Mouse (Mus musculus) ovary, postnatal 14 days (tissue): ENCODE measurements around the gene Cmah.
A peak's percentile ranks its signal among the peaks of the same experiment; 100 is the strongest.

Experiments used
- DNase-seq: peaks from one replicate; pipeline ENCODE4 v3.0.0; 2022; ENCODE audit warnings: low spot score

The Cmah gene

DNA sequence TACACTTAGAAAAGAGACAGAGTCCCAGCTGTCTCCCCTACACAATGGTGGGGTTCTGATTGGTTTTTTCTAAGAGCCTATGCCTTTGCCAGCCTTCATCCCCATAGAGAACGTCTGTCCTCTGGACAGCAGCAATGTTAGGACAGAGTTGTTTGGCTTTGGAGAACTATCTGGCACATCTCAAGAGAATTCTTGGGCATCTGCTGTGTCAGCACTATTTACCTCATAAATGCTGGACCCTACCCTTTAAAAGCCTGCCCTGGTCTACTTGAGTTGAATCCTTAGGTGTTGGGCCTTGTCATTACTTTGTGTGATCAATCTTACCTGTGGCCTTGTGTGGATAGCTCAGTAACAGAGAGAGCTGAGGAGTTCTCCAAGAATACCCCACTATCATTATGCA is 90.8 kb downstream of the Cmah start:
- DNase-seq, result no peak

DNA sequence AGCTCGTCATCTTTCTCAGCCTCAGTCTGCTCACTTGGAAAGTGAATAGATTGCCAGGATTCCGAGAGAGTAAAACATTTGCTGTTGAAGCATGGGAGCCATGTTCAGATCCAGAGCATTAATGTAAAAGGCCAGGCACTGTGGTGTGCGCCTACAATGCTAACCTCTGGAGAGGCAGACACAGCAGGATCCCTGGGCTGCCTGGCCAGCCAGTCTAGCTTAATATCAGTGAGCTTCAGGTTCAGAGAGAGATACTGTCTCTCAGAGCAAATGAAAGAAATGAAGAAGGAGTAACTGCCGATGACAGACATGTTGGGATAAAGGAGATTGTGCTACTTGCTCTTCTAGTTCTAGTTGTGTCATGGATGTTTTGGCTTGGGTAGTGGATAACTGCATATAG is 91.6 kb downstream of the Cmah start:
- no peak for DNase-seq

DNA sequence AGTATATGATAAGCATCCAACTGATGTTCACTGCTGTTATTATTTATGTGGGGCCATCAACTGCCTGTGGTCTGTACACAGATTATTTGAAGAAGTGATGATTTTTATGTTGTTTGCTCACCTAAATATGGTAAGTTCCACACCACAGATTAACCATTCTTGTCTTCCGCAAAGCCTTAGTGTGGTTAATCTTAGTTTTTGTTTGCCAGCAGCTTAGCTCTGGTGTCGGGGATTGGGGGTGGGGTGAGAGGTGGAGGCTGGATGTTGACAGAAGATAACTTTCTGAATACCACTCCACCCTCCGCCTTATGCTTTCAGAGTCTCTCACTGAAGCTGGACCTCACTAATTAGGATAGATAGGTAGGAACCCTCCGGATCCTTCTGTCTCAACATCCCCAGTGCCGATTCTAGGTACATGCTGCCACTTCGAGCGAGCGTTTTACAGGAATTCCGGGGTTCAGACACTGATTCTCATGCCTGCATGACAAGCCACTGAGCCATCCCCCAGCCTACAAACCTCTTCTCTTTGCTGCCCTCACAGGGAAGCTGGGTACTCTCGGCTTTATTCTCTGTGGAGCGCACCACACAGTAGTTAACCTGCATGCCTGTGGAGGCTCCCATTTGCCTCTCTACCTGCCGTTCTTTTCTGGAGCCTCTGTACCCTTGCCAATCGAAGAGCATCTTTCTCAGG is 92.5 kb downstream of the Cmah start:
- DNase-seq, result no peak

DNA sequence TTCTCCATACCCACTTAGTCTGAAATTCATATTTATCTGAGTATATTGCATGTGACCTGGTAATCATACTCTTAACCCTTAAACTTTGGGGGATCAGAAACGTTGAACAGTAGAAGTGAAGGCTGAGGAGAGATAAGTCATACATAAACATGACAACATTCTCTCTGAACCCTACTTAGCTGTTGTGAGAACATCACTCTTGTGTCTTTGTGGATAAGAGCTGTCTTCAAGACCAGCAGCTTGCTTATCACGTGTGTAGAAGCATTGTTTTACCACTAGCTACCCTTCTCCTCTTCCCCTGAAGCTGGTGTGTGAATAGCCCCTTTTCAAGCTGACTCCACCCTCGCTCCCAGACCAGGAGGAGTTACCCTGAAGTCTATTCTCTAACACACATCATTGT is 94.8 kb downstream of the Cmah start:
- DNase-seq, result no peak

DNA sequence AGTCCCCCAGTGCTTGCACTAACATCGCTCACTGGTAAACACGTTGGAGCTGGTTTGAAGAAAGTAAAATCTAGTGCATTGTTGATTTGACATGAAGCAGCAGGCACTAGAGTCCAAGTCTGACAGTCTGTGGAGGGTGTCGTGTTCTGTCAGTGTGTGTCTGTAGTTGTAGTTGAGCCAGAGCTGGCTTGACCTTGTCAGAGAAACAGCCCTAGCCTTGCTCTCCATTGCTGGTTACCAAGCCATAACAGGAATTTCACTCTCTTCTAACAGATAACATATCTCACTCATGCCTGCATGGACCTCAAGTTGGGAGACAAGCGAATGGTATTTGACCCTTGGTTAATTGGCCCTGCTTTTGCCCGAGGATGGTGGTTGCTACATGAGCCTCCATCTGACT is 103.0 kb downstream of the Cmah start:
- no peak for DNase-seq

DNA sequence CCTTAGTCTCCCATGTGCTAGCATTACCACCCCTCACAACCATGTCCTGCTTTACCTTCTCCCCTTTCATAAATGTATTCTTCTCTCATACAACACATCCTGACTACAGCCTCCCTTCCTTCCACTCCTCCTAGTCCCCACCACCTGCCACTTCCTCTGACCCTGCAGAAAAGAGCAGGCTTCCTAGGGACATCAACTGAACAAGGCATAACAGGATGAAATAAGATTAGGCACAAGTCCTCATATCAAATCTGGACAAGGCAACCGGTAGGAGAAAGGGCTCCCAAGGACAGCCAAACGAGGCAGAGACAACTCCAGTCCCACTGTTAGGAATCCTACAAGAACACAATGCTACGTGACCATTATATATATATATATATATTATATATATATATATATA is 104.4 kb downstream of the Cmah start:
- DNase-seq, result no peak

DNA sequence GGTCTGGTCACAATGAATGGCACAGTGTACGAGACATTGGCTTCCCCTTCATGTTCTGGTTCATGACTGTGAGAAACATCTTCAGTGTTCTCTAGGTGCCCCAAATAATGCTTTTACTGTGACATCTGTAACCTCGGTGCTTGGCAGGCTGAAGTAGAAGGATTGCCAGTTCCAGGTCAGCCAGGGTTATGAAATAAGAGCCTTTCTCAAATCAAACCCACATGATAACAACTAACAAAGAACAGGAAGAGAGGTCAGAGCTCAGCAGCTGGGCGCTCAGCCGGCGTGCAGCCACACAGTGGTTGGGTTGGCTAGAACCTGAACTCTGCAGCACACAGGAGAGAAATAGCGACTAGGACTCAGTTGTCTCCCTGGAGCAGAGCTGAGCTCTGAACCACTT is 115.1 kb downstream of the Cmah start:
- no peak for DNase-seq

DNA sequence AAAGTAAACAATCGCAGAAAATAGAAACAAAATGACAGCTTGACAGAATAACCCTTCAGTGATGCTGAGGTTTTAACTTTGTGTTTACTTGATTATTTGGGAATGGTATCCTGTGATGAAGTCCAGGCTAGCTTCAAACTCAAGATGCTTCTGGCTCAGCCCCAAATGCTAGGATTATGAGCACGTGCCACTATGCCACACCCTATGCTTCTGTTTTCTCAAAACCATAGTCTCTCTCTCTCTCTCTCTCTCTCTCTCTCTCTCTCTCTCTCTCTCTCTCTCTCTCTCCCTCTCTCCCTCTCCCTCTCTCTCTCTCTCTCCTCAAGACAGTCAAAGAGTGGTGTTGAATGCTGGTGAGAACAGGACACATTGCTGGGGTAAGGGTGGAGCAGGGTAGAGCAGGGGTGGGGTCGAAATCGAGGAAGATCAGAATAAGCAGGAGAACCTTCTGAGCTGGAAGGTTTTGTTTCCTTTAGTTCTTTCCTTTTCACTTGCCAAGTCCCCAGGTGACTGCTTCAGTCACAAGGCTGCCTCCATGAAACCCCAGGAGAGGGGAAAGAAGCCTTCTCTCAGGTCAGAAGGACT is 116.7 kb downstream of the Cmah start:
- no peak for DNase-seq

DNA sequence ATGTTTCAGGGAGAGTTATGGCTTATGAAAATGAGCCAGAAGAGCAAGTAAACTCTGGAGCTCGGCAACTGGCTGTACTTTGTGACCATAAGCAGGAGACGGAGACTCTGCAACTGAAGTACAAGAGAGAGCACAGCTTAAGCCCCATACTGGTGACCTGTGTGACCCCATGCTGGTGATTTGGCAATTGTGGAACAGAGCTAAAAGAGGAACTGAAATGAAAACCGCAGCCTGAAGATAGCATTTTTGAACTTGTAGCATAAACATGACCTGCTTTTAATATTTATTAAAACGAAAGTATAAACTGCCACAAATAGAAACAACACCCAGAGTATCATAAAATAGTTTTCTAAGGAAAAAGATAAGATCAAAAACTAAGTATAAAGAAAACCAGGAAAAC is 117.5 kb downstream of the Cmah start:
- DNase-seq, result no peak

DNA sequence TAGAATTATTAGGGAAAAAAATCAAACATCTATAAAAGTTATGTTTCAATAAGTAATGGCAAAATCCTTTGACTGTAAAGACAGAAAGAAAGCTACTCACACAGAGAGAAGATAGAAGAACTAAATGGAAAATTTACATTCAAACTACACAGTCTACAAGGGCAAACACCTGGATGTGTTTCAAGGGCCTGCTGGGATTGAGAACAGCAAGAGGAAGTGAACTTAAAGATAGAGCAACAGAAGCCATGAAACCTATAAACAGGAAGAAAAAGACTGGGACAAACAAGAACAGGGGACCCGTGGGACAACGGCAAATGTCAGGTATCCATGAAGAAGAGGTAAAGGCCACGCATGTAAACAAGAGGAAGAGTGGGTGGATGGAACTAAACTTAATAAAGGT is 118.0 kb downstream of the Cmah start:
- DNase-seq, result no peak

DNA sequence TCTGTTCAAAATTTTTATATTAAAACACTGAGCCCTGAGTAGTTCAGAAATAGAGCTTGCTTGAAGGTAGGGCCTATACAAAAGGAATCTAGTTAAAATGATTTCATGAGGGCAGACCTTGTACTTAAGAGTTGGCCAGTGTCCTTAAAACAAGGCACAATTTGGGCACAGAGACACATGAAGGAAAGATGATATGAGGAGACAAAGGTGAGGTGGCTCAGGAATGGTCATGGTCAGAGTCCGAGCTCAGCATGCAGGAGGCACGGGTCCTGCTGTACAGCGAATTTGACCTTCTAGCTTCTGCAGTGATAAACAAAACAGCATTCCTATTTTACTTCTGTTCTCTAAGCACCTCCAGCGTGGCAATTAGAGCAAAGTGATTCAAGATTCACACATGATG is 118.9 kb downstream of the Cmah start:
- no peak for DNase-seq

DNA sequence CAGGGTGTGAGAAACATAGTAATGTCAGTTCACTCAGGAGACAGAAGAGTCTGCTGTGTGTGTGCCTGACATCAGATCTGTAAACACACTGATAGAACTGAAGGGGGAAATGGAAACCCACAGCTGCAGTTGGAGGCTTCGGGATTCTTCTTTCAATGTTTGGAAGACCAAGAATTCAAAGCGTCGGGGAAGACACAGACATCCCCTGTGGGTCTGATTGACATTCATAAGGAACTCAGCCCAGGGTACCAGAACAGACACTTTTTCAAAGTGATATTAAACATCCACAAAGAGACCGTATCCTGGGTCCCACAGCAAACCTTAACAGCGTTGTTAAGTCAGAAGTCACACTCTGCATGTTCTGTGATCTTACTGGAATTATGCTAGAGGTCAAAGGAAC is 119.8 kb downstream of the Cmah start:
- DNase-seq, result no peak

DNA sequence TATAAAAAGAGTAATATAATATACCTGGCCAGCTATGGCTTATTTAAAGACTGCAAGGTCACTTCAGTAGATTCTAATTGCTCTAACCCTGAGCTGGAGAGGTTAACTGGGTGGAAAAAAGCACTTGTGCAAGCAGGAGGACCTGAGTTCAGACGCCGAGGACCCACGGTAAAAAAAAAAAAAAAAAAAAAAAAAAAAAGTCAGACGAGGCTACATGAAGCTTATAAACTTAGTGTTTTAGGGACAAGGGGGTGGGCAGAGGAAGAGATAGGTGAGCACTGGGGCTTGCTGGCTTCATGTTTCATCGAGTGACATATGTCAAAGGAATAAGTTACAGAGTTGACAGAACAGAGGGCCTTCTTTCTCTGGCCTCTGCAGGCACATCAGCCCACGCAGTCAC is 121.4 kb downstream of the Cmah start:
- DNase-seq, result no peak

DNA sequence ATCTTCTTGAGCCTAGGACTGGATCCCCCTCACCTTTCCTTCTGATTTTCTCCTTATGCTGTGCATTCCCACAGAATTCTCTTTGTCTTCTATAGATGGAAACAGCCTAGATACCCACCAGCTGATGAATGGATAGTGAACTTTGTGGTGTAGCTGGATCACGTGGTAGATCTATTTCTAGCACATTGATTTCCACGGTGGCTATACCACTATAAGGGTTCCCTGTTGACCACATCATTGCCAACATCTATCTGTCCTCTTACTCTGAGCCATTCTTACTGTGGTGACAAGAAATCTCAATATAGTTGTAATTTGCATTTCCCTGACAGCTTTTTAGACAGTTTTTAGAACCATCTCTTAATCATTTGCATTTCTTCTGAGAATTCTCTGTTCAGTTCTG is 124.3 kb downstream of the Cmah start:
- no peak for DNase-seq

DNA sequence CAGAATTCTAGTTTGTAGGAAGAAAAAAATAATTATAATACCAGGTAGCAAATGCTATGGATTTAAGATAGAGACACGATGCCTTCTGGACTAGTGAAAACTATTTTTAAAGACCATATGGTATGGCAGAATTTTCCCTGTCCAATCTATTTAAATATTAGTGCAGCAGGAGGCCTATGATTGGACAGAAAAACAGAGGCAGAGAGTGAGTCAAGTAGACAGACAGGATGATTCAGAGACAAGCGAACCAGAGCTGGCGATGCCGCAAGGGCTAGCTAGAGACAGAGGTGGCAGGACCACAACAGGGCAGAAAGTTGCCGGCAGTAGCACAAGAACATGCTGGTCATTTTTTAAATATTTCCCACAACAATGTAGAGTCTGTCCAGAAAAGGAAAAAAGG is 126.5 kb downstream of the Cmah start:
- no peak for DNase-seq

DNA sequence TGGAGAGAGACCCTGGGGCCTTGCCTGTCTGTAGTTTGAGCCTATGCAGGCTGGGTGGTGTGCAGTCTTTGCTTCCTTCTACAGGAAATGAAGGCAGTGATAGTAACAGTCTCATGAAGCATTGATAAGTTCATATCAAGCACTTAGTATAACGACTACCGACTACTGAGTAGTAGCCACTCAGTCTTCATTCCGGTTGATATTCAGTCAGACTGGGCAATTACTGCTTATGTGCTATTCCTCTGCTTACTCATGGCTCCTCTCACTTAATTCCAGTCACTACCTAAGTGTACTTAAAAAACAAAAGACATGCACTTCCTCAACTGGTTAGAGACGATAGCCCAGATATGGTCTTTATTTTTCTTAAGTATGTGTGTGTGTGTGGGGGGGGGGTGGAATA is 129.2 kb downstream of the Cmah start:
- DNase-seq, result no peak

DNA sequence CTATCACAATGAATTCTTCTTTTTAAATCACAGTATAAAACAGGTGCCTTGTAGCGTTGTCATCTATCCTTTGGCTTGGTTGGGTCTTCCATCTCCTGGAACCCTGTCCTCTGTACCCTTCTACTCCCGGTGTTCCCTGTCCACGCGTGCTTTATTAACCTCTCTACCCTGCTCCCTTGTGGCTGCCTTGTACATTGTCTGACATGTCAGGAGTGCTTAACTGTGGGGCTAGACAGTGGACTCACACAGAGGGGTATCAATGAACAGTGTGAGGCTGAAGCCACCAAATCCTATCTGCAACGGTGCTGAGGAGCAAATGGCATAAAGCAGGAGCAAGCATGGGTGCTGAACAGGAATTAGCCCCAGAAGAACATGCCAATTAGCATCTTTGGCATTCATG is 133.3 kb downstream of the Cmah start:
- DNase-seq, result no peak

DNA sequence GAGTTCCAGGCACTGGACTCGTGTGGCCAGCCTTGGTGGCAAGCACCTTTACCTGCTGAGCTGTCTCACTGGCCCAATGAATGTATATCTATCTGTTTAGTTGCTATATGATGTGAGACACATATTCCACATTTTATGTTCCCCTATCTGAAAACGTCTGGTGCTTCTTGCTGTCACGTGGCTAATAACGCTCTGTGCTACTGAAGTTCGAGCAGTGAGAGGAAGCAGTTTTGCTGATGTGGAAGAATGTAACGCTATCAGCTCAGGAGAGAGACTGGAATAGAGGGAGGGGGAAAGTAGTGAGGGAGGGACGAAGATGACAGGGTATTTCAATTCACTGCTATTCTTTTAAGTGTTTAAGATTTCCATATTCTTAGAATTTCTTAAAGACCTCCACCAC is 136.6 kb downstream of the Cmah start:
- no peak for DNase-seq

DNA sequence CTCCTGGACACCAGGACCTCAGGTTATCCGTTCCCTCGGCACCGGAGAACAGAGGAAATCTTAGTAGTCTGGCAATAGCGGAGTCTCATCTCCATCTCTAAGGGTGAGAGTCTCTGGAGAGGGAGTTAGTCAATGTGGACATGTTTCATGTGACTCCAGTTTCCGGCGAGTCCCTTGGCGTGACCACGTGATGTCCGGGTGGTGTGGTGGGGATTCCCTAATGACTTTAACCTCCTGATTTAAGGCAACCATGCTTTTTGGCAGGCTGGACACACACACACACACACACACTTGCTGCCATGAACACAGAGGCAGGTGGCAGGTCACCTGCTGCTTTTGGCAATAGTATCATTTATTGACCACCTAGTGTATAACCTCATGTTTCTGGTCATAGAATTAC is 138.8 kb downstream of the Cmah start:
- DNase-seq, result no peak

DNA sequence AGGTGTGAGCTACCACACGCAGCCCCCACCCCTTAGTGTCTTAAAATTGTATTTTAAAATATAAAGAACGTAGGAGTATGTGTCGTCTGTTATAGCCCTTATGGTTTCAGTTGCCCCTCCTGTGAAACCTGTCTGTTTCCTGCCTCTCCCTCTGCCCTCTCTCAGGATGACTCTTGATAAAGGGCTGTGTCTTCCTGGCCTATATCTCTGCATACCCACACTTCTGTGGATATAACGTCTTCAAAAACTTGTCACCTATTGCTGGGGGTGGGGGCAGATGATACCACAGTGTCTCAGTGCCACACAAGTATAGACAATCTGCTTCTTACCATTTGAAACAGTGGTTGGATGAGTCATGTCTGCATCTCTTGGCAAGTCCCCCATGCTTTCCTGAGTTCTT is 140.6 kb downstream of the Cmah start:
- DNase-seq, result no peak

DNA sequence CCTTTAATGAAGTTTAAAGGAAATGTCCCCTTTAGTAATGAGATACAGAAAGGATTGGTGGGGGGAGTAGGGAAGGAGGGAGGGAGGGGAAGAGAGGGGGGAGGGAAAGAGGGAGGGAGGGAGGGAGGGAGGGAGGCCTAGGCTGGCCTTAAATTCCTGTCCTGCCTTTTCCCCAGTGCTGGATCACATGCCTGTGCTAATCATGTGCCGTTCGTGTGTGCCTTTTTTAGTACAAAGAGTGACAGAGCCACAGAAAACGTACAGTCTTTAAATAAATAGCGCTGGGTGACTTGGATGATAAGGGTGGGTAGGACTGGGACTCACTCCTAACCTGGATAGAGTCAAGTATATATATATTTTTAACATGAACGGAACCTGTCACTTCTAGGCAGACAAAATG is 150.4 kb downstream of the Cmah start:
- DNase-seq, result no peak

DNA sequence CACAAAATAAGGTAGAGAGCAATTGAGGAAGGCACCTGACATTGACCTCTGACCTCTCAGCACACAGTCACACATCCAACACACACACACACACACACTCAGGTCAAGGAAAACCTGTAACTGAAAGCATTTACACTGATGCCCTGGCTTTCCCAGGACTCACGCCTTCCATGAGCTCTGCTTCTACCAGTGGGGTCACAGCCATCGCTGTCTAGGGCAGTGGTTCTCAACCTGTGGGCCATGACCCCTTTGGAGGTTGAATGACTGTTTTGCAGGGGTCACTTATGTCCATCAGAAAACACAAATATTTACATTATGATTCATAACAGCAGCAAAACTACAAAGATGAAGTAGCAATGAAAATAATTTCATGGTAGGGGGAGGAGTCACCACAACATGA is 152.3 kb downstream of the Cmah start:
- DNase-seq, result no peak

DNA sequence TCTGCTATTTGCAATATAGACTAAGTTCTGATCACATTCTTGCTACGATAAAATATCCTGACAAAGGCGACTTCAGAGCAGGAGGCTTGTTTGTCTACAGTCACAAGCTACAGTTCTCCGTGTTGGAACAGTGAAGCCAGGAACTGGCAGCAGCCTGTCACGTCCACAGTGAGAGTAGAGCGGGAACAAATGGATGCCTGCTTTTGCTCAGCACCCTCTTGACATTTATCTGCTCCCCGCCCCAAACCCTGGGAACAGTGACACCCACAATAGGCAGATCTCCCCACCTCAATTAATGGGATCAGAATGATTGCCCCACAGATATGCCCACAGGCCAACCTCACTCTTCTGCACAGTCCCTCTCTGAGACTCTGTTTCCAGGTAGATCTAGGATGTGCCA is 153.6 kb downstream of the Cmah start:
- no peak for DNase-seq

DNA sequence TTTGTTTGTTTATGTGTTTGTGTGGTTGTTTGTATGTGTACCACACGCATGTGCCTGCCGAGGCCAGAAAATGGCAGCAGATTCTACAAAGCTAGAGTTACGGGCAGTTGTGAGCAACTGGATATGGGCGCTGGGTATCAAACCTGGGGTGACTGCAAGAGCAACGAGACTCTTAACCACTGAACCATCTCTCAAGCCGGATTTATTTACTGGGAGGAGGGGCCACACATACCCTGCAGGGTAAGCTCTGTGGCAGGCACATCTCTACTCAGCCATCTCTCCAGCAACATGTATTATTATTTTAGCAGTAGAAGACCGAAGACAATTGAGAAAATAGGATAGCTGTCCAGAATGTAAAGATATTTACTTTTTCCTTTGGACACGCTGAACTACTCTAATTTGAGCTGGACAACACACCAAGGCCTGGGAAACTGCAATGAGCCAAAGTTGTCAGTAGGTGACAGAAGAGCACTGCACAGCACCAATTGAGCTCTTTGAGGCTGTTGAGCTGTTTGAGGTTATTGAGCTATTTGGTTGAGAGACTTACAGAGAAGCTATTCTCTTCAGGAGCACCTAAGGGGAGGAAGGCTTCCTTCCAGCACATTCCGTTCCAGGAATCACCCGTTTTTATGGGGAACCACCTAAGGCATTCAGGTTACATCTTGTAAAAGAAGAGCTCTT is 154.6 kb downstream of the Cmah start:
- DNase-seq, result peak; percentile 33
